Comparison of ENCODE assay signal across 9 mouse cellular contexts in the genomic region with DNA sequence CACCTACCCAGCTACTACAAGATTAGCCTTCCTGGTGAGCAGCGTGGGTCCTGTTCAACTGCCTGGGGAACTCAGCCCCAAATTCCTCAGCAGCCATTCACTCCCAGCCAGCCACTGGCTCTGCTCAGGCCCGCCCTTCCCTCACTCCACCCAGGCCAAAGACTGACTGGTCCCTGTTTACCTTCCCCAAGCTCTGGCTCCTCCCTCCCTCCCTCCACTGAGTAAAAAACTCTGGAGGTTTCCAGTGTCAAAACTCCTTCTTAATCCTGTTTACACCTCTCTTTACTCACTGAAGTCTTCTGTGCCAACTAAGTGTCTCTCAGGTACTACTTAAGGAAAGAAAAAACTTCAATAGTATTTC. TPM values are rescaled to one million over a fixed set of nuclear protein-coding genes. Genes with fewer than 3 reads are reported as not detected.
A peak's percentile ranks its signal among the peaks of the same experiment; 100 is the strongest.
DNase-seq lines count a peak whose midpoint lies in the region; ATAC-seq and TF ChIP-seq lines count a peak whose summit lies in the region.
"Had no signal": no experiment of that assay in that cellular context is flagged by ENCODE, and none has a peak within 500 bp of the region (broad histone marks: within the 10 kb centered on the region; RNA-seq: fewer than 3 reads in every experiment).

No protein-coding gene starts in this region.

- no peaks in the 10 kb centered on the region for H3K9me3 ChIP-seq in G1E (replicated peaks)
- H3K9me3 ChIP-seq in lung, embryonic 16.5 days (ENCODE audit: control insufficient read depth, low read length) = no peaks in the 10 kb centered on the region
- H3K9me3 ChIP-seq in midbrain, embryonic 15.5 days = no peaks in the 10 kb centered on the region

- WGBS in lung, embryonic 16.5 days = 49% methylated on average over 2 of the region's 2 CpGs
- 53% methylated on average over 2 of the region's 2 CpGs for WGBS in midbrain, embryonic 15.5 days

- H3K9ac ChIP-seq in lung, embryonic 16.5 days (ENCODE audit: low read length) = no peak overlapping the region
- no peak overlapping the region for H3K9ac ChIP-seq in midbrain, embryonic 15.5 days

- no peak overlapping the region; the same call in 1 of the 2 replicates for H3K4me3 ChIP-seq in G1E (ENCODE audit: low read depth, low read length)
- H3K4me3 ChIP-seq in lung, embryonic 16.5 days (ENCODE audit: low read length) = no peak overlapping the region
- no peak overlapping the region for H3K4me3 ChIP-seq in midbrain, embryonic 15.5 days

- no peaks in the 10 kb centered on the region for H3K27me3 ChIP-seq in G1E (ENCODE audit: insufficient read depth, low read length)
- no peaks in the 10 kb centered on the region for H3K27me3 ChIP-seq in lung, embryonic 16.5 days (ENCODE audit: control insufficient read depth, insufficient read depth, low read depth, low read length)
- no peaks in the 10 kb centered on the region for H3K27me3 ChIP-seq in midbrain, embryonic 15.5 days (replicated peaks)
- H3K27me3 ChIP-seq: Patski had no signal

- H3K36me3 ChIP-seq in G1E (replicated peaks) = peaks cover 7% of the 10 kb centered on the region
- no peaks in the 10 kb centered on the region for H3K36me3 ChIP-seq in lung, embryonic 16.5 days (ENCODE audit: control insufficient read depth, insufficient read depth, low read length)
- no peaks in the 10 kb centered on the region for H3K36me3 ChIP-seq in midbrain, embryonic 15.5 days (replicated peaks)

- peaks cover 78% of the 10 kb centered on the region for H3K4me1 ChIP-seq in G1E (ENCODE audit: insufficient read depth, low read depth, low read length)
- H3K4me1 ChIP-seq in lung, embryonic 16.5 days (replicated peaks; ENCODE audit: control insufficient read depth, insufficient read depth, low read length) = peaks cover 28% of the 10 kb centered on the region
- no peaks in the 10 kb centered on the region for H3K4me1 ChIP-seq in midbrain, embryonic 15.5 days

- ATAC-seq in G1E (ENCODE audit: extremely low read depth, insufficient number of reproducible peaks, low FRiP score, poor library complexity, severe bottlenecking) = peak; percentile 30; the same call in 1 of the 2 replicates
- ATAC-seq in lung, embryonic 16.5 days (ENCODE audit: low read depth) = peak; percentile 77
- no peak for ATAC-seq in midbrain, embryonic 15.5 days (replicated peaks)
- ATAC-seq: Patski had no signal

- TF ChIP-seq CTCF in G1E (IDR thresholded peaks at IDR 0.05; ENCODE audit: low read depth, low read length) = no peak

- no peak overlapping the region for H3K4me2 ChIP-seq in lung, embryonic 16.5 days (ENCODE audit: low read depth, low read length)
- H3K4me2 ChIP-seq in midbrain, embryonic 15.5 days = no peak overlapping the region

- DNase-seq in G1E (ENCODE audit: low spot score) (no peak), ZHBTc4 (ENCODE audit: low read depth, low spot score) (peak; percentile 44)
- peak; percentile 54 for DNase-seq in kidney, postnatal 10 days
- DNase-seq in cerebellum, adult 9-10 months = no peak
- no peak for DNase-seq in cerebellum, adult 11-12 months
- DNase-seq: thymus, adult 2 months had no signal

- H3K27ac ChIP-seq in lung, embryonic 16.5 days (ENCODE audit: low read length) = peak overlapping the region; percentile 18
- H3K27ac ChIP-seq in midbrain, embryonic 15.5 days = no peak overlapping the region

RNA-seq across cellular contexts. Expression of a gene that starts 38.9 kb away (rescaled TPM):
- total RNA-seq in G1E (2014; fragmentation: Nextera tagmentation) (22.7 and 24.4 TPM in 2 replicates), G1E (2017) (21.0 and 26.1 TPM in 2 replicates)
- 20.3 and 22.9 TPM in 2 replicates for polyA plus RNA-seq in G1E (2012)
- 22.2 and 23.1 TPM in 2 replicates for polyA plus RNA-seq in lung, embryonic 16.5 days (2015; fragmentation: Nextera tagmentation; extraction: Ambion mirVana)
- 3.1 and 3.3 TPM in 2 replicates for polyA plus RNA-seq in midbrain, embryonic 15.5 days (2015; fragmentation: Nextera tagmentation; extraction: Ambion mirVana)

Comparison
In these comparisons a context has a peak if more than half of its experiments do, and no peak if none do; other contexts are left out.
1. DNase-seq: peak in ZHBTc4 (single experiment) and kidney, postnatal 10 days (single experiment); none in G1E (single experiment), cerebellum, adult 9-10 months (single experiment) and cerebellum, adult 11-12 months (single experiment).